Mouse (Mus musculus) kidney, adult 8-10 months (tissue): ENCODE measurements around the gene Rnf111.
"Not testable (repeated sequence)": the region's sequence is repeated elsewhere in the genome, so short reads cannot be mapped to it uniquely, and the experiment has no call there.

Source experiments
- DNase-seq, 2 experiments: peaks; one replicate each; pipeline ENCODE4 v3.0.0; 2022

The Rnf111 gene

DNA sequence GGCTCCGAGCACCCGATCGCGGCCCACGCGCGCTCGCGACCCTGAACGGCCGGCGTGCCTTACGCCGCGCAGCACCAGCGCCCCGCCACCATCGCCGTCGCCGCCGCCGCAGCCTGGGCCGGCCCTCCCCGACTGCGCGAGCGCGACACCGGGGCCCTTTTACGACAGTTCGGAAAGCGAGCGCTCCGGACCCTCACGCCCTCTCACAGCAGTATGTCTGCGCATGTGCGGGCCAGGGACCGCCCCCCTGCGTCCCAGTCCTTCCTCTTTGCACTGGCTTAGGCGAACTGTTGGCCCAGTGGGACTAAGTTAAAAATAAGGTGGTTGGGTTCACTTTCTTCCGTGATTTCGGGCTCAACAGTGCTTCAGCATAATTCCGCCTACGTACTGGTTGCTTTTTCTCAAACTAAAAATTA lies at the start of gene Rnf111:
Gene Rnf111, minus strand, starts transcription at position 100 of the 416 bp plus-strand sequence.
- peak; percentile 97 for DNase-seq

DNA sequence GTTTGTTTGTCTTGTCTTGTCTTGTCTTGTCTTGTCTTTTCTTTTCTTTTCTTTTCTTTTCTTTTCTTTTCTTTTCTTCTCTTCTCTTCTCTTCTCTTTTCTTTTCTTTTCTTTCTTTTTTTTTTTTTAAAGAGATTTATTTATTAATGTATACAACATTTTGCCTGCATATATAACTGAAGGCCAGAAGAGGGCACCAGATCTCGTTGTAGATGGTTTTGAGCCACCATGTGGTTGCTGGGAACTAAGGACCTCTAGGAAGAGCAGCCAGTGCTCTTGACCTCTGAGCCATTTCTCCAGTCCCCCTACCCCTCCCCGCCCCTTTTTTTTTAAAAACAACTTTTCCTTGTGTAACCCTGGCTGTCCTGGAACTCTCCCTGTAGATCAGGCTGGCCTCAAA lies 48.7 kb upstream of the Rnf111 start:
- not testable (repeated sequence) for DNase-seq

DNA sequence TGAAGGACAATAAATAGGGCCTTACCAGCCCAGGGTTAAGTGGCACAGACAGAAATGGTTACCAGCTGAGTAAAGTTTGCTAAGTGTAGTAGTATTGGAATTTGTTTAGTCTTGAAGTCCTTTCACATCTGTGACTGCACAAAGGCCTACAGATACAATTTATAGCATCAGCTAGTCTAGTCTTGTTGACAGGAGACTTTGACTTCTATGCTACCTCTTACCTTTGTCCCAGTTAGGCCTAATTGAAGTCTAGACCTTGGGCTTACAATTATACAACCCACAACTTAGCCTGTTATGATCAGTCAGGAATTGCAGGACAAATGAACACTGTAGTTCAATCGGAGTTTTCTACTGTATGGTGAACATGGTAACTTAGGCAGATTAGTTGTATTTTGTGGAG lies 48.0 kb upstream of the Rnf111 start:
- peak in 1 of 2 experiments; percentile 47 for DNase-seq

DNA sequence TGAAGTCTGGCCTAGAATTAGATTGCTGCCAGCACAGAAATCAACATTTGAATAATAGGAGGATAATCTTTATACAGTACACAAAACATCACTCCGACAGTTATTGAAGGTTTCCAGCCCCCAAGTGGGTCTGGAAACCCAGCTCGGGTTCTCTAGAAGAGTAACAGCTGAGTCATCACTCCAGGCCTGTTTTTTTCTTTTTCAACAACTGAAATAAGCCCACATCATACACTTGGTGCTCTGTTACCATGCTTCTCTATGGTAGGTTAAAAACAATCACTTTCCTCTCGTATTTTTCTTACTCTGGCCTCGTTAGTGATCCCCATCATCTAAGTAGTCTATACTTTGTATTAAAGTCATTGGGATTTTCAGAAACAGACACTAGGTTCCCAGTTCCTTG lies 44.8 kb upstream of the Rnf111 start:
- no peak for DNase-seq

DNA sequence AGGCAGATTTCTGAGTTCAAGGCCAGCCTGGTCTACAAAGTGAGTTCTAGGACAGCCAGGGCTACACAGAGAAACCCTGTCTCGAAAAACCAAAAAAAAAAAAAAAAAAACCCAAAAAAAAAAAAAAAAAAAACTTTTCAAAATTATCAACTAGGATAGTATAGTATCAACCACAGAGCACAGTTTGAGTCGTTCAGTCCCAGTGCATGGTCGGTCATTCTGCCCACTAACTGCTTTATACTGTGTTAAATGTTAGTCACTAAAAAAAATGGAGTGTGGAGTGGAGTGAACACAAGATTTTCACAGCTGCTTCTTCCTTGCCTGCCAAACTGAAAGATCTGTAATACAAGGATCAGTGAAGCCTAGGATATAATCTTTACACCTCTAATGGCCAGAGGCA lies 43.1 kb upstream of the Rnf111 start:
- not testable (repeated sequence) for DNase-seq

DNA sequence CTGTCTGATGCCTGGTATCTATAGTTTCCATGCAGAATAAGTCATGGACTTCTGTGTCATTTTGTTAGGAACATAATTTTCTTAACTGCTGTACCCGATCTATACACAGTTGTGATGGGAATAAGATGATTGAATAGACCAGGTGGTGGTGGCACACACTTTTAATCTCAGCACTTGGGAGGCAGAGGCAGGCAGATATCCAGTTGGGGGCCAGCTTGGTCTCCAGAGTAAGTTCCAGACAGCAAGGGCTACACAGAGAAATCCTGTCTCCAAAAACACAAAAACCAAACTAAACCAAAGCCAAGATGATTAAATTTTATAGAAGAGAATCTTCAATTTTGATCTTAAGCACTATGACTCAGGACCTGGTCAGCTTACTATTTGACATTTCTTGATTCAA lies 41.3 kb upstream of the Rnf111 start:
- no peak for DNase-seq

DNA sequence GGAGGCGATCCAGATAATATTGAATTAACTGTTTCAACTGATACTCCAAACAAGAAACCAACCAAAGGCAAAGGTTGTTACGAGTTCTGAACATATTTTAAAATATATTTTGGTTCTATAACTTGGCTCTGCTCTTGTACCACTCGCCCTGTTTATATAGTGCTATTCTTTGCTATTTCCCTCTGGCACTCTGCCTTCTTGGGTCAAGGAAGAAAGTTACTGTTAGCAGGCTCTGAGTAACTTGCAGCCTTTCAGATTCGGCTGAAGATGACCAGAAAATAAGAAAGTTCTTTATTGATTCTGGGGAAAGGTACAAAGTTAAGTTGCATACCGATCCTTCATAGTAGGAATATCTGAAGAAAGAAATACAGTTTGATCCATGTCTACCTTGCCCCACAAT lies 40.5 kb upstream of the Rnf111 start:
- DNase-seq: no peak

DNA sequence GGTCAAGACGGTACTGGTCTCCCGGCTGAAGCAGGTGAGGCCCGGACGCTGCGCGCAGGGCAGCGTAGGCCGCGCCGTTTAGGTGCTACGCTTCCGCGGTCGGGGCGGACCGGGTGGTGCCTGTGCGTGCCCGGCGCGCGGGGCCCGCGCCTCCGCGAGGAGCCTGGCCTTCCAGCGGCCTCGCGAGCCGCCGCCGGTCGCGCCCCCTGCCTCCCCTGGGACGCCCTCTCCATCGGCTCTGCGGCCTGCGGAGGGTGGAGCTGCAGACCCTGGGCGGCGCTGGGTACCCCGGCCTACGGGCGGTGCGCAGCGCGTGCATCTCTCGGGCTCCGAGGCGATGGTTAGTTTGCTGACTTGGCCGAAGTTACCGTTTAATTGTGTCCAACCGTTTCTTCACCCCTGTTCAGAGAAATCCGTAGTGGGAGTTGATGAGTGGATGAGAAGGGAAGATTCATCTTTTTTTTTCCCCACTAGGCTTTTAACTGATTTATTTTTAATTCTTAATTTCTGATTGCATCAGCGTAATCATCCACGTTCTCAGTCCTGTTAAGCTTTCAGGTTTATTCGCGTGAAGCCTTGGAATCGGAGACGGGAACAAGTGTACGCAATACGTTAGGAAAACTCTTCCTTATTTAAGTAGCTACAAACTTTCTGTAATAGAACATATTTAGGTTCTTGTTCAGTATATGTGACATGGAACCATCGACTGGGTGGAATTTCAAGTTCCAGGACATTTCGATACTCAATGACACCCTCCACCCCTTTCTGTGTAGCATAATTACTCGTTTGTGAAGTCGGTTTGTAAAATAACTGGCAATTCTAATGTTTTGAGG lies 39.7 kb upstream of the Rnf111 start:
- DNase-seq: no peak

DNA sequence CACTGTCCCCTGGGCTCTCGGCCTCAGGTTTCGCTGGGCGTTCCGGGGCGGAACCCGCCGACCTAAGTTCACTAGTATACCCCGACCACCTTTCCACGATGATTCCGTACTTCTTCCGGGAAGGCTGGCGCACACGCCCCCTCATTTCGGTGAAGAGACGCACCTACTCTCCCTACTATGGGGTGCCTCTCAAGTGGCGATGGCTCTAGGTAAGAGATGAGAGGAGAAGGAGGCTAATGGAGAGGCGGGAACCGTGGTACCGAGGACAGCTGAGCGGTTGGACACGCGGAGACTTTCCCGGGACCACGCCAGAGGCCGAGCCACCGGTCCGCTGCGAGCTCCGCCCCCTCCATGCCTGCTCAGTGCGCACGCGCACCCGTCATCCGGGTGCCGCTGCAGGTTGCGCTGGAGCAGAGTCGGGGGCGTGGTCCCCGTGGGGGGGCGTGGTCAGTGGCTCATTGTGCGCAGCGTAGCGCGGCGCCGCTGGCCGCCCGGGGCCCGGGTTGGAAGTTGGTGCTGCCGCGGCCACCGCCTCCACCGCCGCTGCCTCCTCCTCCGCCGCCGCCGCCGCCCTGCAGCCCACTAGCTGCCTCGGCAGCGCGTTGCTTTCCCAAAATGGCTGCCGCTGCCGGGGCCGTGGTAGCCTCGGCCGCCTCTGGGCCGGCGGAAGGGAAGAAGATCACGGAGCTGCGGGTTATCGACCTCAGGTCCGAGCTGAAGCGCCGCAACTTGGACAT lies 38.9 kb upstream of the Rnf111 start, which contains the start of gene Sltm:
Gene Sltm, plus strand, starts transcription at position 450 of the 737 bp plus-strand sequence.
- peak; percentile 99 for DNase-seq

DNA sequence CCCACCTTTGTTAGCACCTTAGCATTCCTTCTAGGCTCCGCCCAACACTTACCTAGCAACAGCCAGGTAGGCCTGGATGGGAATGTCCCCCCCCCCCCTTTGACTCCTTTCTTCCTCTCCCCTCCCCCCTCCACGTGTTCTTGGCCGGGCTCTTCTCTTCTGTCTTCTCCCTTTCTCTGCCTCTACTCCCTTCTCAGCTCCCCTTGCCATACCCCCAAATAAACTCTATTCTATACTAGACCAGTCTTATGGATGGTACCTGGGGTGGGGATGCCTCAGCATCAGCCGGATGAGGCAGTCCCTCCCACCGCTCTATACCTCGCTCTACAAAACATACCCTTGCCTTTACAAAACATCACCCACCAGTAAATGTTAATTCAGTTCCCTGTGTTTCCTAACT lies 38.1 kb upstream of the Rnf111 start:
- no peak for DNase-seq

DNA sequence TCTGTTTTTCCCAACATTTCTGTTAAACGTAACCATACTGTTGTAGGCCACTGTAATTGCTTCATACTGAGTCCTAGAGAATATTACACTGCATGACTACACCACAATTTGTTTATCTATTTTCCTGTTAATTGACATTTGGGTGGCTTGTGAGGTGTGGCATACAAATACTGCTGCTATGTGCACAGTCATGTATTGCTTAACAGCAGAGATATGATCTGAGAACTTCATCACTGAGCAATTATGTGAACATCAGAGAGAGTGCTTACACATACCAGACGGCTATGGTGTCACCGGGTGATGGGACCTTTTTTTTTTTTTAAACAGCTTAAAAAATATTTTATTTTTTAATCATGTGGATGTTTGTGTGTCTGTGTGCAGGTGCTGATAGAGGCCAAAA lies 29.8 kb upstream of the Rnf111 start:
- no peak for DNase-seq

DNA sequence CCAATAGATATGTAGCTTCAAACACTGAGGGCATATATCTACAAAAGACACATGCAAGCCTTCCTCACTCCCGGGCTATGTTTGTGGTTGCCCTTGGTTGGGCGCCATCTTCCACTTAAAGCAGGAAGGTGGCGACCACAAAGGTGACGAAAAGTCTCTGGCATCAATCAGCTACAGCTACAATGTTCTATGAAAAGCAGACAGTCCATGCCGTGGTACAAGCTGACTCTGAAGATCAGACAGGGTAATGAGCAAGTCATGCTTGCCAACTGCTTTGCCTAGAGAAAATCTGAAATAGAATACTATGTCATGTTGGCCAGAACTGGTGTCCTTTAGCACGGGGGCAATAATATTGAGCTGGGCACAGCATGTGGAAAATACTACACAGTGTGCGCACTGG lies 20.8 kb upstream of the Rnf111 start:
- no peak for DNase-seq

DNA sequence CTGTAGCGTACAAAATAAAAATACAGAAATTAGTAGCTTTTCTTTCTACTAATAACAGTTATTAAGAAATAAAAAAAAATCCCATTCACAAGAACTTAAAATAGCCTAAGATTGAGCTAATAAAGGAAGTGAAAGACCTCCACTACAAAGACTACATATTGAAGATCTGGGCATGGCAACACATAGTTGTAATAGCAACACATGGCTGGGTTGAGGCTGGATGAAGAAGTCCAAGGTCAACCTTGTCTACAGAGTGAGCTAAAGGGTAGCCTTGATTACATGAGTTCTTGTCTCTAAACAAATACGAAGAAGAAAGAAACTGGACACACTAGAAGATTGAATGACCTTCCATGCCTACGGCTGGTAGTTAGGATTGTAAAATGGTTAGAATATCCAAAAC lies 20.3 kb upstream of the Rnf111 start:
- no peak for DNase-seq

DNA sequence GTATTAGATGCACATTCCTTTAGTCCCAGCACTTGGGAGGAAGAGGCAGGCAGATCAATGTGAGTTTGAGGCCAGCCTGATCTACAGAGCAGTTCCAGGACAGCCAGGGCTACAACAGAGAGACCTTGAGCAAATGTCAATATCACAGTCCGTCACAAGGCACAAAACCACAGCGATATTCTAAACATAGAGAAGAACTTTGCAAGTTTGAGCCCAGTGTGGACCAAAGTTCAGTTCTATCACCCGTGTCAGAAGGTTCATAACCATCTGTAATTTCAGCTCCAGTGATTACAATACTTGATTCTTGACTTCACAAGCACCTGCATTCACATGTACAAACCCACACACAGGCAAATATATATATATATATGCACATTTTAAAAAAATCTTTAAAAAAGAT lies 17.1 kb upstream of the Rnf111 start:
- DNase-seq: peak in 1 of 2 experiments; percentile 18

DNA sequence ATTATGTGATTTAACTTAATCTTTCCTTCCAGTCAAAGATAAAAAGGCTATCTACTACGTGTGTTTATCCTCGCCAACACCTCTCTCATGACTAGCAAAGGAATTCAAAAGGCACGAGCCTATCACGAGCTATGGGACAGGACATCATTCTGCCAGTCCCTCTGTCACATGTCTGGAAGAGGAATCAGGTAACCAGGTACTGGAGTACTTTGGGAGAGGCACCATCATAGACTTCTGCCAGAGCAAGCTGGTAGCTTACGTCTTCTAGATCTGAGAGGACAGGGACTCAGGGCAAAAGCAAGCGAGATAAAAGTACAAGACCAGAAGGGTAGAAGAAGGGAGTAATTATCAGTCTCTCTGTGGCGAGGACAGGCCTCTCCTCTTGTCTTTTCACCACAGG lies 8.2 kb upstream of the Rnf111 start:
- DNase-seq: no peak

DNA sequence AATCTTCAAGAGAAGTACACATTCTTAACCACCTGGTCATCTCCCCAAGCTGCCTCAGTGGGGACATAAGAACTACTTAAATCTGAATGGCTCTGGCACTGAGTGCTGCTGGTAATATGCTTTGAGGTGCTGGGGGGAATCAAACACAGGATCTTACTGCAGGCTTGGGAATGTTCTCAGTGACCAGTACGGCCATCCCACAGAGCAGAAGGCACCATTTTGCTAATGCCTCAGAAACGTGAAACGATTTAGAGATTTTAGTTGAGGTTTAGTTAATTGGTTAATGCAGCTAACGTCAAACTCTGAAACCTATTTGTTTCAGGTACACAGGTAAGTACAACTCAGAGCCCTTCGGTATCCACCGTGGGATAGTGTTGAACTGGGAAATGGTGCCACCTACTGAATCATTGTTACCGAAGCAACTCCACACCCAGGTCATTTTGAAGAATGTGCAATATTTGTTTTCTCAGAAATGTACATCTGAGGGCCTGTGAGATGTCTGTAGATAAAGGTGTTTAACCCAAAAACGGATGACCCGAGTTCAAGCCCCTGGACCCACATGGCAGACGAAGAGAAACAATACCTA lies 7.6 kb upstream of the Rnf111 start:
- DNase-seq: peak; percentile 44 to 51

DNA sequence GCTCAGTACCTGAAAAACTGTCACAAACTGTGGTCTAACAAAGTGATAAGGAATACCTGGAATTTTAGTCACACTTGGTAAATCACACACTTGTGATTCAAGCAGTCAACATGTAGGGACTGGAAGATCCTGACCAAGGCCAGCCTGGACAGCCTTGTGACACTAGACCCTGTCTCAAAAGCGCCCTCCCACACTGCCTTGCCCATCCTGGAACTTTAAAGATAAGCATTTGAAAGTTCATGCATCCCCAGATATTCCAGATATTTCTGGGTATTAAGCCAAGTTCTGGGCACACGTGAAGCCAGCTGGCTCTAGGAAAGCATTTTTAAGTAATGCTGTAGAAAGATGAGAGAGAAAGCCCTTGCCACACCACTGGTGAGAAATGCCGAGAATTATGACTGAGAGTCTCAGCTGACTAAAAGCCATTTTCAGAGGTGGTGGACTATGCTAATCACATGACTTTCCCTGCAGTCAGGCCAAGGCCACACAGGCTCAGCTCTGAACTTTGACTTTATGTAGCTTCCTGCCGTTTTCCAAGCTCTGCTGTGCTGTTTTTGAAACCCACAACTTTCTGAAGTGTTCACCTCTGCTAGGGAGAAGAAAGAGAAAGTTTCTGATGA lies 6.5 kb upstream of the Rnf111 start:
- peak; percentile 67 for DNase-seq

DNA sequence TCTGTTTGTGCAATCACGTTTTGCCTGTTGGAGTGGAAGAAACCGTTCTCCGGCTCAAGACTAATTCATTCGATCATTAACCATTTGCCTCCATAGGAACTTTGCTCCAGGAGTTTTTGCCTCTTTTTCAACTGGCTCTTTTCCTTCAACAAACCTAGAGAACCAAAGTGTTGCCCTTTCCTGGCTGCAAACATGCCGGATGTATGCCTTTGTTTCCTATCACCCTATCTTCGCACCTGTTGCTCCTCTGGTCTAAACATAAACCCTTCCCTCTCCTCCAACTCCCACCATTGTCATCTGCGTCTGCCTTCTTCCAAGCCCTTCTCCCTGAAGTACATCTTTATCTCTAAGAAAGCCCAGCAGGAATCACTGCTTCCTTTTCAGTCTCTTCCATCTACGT lies 3.3 kb upstream of the Rnf111 start:
- peak in 1 of 2 experiments; percentile 14 for DNase-seq

DNA sequence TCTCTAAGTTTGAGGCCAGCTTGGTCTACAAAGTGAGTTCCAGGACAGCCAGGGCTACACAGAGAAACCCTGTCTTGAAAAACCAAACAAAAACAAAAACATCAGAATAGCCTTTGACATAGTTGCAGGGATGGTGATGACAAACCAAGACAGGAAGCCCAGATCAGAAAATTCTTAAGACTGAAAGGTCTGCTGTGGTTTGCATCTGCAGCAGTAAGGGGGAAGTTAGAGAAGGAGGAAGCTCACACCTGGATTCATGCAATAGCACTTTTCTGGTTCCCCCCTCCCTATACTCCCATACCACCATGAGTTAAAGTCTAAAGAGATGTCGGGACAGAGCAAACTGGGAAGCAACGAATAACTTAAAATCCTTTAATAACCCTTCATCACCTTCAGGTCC lies 2.7 kb upstream of the Rnf111 start:
- no peak for DNase-seq

DNA sequence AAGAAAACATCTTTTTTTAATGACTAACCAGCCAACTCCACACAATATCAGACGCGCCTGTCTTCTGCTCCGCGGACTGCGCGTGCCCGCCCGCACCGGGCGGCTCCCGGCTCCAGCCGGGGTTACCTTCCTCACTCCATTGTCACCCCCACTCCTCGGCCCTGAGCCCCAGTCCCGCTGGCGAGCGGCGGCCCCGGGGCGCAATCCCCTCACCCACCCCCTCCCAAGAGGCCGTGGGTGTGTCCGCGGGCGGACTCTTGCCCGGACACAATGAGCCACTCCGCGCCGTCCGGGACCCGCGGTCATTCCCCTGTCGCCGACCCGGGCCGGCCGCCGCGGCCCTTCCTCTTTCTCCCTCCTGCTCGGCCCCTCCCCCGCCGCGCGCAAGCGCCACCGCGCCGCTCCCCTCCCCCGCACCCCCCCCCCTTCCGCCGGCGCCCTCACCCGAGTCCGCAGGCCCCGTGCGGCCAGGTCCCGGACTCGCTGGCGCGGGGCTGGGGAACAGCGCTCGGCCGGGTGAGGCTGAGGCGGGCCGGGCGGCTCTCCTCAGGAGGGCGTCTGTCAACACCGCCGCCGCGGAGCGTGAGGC lies 416 bp downstream of the Rnf111 start:
- peak in 1 of 2 experiments; percentile 42 for DNase-seq

DNA sequence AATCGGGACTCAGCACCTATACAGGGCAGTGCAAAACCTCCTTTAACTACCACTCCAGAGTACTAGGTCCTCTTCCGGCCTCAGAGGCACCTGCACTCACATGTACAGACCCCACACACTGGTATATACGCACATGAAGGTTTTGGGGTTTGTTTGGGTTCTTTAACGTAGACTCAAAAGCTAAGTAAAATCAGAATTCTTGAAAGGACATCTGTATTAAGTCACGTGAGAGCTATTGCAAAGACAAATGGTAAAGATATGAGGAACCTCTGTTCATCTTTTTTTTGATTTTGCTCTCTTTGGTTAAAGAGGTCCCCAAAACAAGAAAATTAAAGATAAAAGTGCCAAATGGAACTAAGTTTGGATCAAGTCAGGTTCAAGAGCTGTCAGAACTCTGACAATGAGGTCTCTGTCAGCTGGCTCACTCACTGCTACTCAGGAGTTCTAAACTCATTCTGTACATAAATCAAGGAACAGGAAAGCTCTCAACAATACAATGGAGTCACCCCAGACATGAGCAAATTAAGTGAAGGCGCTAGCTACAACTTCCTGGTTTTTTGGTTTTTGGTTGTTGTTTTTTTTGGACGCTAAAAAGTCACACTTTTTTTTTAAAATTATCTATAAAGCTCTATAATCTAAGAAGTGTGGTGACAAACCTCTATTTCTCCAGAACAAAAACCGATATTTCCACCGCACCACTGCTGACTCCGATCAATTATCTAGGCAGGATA lies 1.1 kb downstream of the Rnf111 start:
- DNase-seq: no peak

DNA sequence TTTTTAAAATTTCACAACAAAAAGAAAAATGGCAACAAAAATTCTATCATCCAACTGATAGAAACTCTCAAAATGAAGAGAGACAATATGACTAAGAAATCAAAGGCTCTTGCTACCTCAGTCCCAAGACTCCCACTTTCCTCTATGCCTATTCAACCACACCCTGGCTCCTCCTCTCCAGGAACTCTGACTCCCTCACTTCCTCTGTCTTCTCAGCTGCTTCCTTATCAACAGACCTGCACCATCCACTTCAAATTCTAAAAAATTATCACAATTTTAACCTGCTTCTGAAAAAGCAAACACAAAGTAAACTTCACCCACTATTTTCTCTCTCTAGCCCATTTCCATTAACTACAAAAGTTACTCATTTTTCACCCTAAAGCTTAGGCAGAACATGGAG lies 6.5 kb downstream of the Rnf111 start:
- DNase-seq: no peak
